Mouse (Mus musculus) bone marrow, adult 2 months (tissue): ENCODE measurements around the gene Foxi2. TPM values are rescaled to one million over a fixed set of nuclear protein-coding genes. Genes with fewer than 3 reads are reported as not detected.

ENCODE experiments used
- H3K27ac ChIP-seq: fragments of 200-500 bp; 2 replicates; pipeline ENCODE4 v1.5.1; 2012; ENCODE audit warnings: low read depth, mild to moderate bottlenecking, control low read depth, inconsistent platforms, low read length; ENCODE audit not compliant: control insufficient read depth, poor library complexity, insufficient read depth
- H3K4me1 ChIP-seq: fragments of 200-500 bp; 2 replicates; pipeline ENCODE4 v1.6.1; 2011; ENCODE audit warnings: low read length; ENCODE audit not compliant: control insufficient read depth, insufficient read depth
- H3K4me3 ChIP-seq: fragments of 200-500 bp; replicated peaks from 2 replicates; pipeline ENCODE3; 2011; ENCODE audit warnings: mild to moderate bottlenecking, low read depth, low read length, control low read depth; ENCODE audit not compliant: control insufficient read depth
- CTCF ChIP-seq: fragments of 200-500 bp; IDR thresholded peaks from 2 replicates; pipeline ENCODE4 v1.5.1; 2011; ENCODE audit warnings: low read length, control low read depth; ENCODE audit not compliant: control insufficient read depth, insufficient read depth
- POLR2A ChIP-seq: fragments of 200-500 bp; IDR thresholded peaks from 2 replicates; pipeline ENCODE4 v1.6.1; 2011; ENCODE audit warnings: low read depth, mild to moderate bottlenecking, control low read depth, low read length, borderline replicate concordance; ENCODE audit not compliant: control insufficient read depth
- WGBS: fragments of 180-500 bp; shearing (Covaris S2); methylation state at CpG from one replicate; pipeline ENCODE4 v1.1.7; 2018; 5-methylcytosine and 5-hydroxymethylcytosine counted together
- polyA plus RNA-seq: library from polyadenylated mRNA; stranded (reverse); fragments of >200 nt; gene quantifications from 2 replicates; pipeline ENCODE4 v1.2.4, GENCODE M21; 2011; ENCODE audit warnings: low replicate concordance; ENCODE audit not compliant: missing spikeins, insufficient read depth, insufficient read length

The Foxi2 gene
- polyA plus RNA-seq, 1 experiment, result not detected

- no peaks in the 10 kb centered on the region for H3K4me1 ChIP-seq
- H3K27ac ChIP-seq, result no peak overlapping the region
- no peak overlapping the region for H3K4me3 ChIP-seq
- 59% methylated on average over 4 of the region's 4 CpGs for WGBS
- TF ChIP-seq POLR2A (no peak), CTCF (no peak)
Measured at GRCm38 (mm10) chr7:135443903-135444302, 33.8 kb downstream of the Foxi2 start.

GRCm38 (mm10) chr7:135451340-135451739 lies 41.2 kb downstream of the Foxi2 start:
- WGBS, result 69% methylated on average over 3 of the region's 3 CpGs
- TF ChIP-seq CTCF (no peak), POLR2A (no peak)
- Histone ChIP-seq H3K4me3 (no peak overlapping the region), H3K27ac (no peak overlapping the region), H3K4me1 (no peaks in the 10 kb centered on the region; the same call in 1 of the 2 replicates)

- Histone ChIP-seq H3K4me1 (no peaks in the 10 kb centered on the region; the same call in 1 of the 2 replicates), H3K27ac (no peak overlapping the region), H3K4me3 (no peak overlapping the region)
- TF ChIP-seq POLR2A (no peak), CTCF (no peak)
- 65% methylated on average over 1 of the region's 1 CpGs for WGBS
Measured at GRCm38 (mm10) chr7:135452366-135452765, 42.3 kb downstream of the Foxi2 start.

- no peaks in the 10 kb centered on the region; the same call in 1 of the 2 replicates for H3K4me1 ChIP-seq
- TF ChIP-seq POLR2A, result no peak
- TF ChIP-seq CTCF, result no peak
- 41% methylated on average over 3 of the region's 3 CpGs for WGBS
- no peak overlapping the region for H3K27ac ChIP-seq
- no peak overlapping the region for H3K4me3 ChIP-seq
Measured at GRCm38 (mm10) chr7:135453690-135454089, 43.6 kb downstream of the Foxi2 start.

Other genes starting within 250 kb of the Foxi2 start
- gene Nps, start 151.6 kb upstream of the Foxi2 start, polyA plus RNA-seq, result not detected in 2 replicates
- gene Clrn3, start 118.3 kb downstream of the Foxi2 start, polyA plus RNA-seq, result not detected in 2 replicates
- 10.8 and 27.7 TPM in 2 replicates for gene Ptpre, start 127.2 kb downstream of the Foxi2 start, polyA plus RNA-seq